Mouse (Mus musculus) liver, adult 2 months (tissue): ENCODE data around the gene Raver1.

Experiments used
- CTCF ChIP-seq: fragments of 200-500 bp; IDR thresholded peaks from 2 replicates; pipeline ENCODE4 v1.5.1; 2011; ENCODE audit warnings: low read depth, low read length, control low read depth
- POLR2A ChIP-seq: fragments of 200-500 bp; IDR thresholded peaks from 2 replicates; pipeline ENCODE4 v1.6.1; 2011; ENCODE audit warnings: low read length, control low read depth; ENCODE audit not compliant: insufficient read depth; ENCODE audit errors: extremely low read depth

DNA sequence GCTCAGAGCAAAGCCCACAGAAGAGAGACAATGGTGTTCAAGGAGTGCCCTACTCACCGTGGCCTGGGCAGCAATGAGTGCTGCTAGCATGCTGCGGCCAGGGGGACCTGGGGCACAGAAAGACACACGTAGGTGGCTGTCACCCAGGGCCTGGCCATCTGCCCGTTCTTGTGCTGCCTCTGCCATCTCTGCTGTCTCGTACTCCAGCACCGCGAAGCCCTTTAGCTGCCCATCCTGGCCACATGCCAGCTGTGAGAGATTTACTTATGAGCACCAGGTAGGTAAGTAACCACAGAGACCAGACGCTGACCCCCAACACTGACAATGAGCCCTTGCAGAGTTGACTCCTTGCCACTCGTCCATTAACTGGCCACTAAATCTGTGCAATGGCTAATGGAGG is 10.7 kb downstream of the Raver1 start:
- TF ChIP-seq CTCF (no peak), POLR2A (no peak)
